Mouse (Mus musculus): ENCODE data around the gene Mrgpra6.

DNA sequence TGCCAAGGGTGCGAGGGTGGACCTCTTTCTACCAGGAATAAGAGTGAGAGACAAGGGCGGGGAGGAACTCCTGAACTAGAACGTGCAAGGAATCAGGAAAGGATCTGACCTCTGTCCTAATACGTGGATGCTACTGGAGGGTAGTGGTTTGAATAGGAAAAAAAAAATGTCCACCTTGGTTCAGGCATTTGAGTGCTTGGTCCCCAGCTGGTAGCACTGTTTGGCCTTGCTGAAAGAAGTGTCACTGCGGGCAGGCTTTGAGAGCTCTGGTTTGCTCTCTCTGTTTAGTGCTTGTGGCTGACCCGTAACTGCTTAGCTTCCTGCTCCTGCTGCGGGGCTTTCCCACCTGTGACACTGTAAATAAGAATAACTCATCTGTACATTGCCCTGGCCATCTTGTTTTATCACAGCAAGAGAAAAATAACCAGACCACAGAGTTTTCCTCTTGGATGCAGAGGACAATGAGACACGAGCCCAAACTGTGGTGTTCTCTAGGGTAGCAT is 64.8 kb downstream of the Mrgpra6 start:
- TF ChIP-seq GATA1 (IDR thresholded peaks at IDR 0.05; ENCODE audit: borderline replicate concordance, low read length) (no peak), FLI1 (IDR thresholded peaks at IDR 0.05; ENCODE audit: low read length) (no peak)
